Mouse (Mus musculus) C2C12 (cell line): ENCODE results near the gene Thsd7a. TPM values are rescaled to one million over a fixed set of nuclear protein-coding genes. Genes with fewer than 3 reads are reported as not detected.

Experiments used
- H3K27me3 ChIP-seq: one replicate; pipeline ENCODE4 v1.6.1; 2011; ENCODE audit not compliant: control insufficient read depth, insufficient read depth, insufficient read length
- H3K36me3 ChIP-seq: one replicate; pipeline ENCODE4 v1.6.1; 2011; ENCODE audit not compliant: control insufficient read depth, insufficient read depth
- H3K4me3 ChIP-seq: one replicate; pipeline ENCODE4 v1.5.1; 2011; ENCODE audit warnings: mild to moderate bottlenecking, control low read depth; ENCODE audit not compliant: poor library complexity, insufficient read depth, severe bottlenecking
- H3K79me2 ChIP-seq: one replicate; pipeline ENCODE4 v1.6.1; 2011; ENCODE audit not compliant: control insufficient read depth, insufficient read depth
- H3K79me3 ChIP-seq: one replicate; pipeline ENCODE4 v1.6.1; 2011; ENCODE audit warnings: low read depth, control low read depth
- H3ac ChIP-seq: one replicate; pipeline ENCODE3; 2011; ENCODE audit warnings: low read depth; ENCODE audit not compliant: control insufficient read depth, insufficient read length
- CEBPB ChIP-seq: IDR thresholded peaks from one replicate; pipeline ENCODE4 v1.6.1; 2011; ENCODE audit warnings: low read depth, mild to moderate bottlenecking, control low read depth, moderate library complexity
- CTCF ChIP-seq: IDR thresholded peaks from one replicate; pipeline ENCODE4 v1.5.1; 2011; ENCODE audit not compliant: control insufficient read depth, insufficient read depth, insufficient read length
- FOSL1 ChIP-seq: IDR thresholded peaks from one replicate; pipeline ENCODE4 v1.8.0; 2011; ENCODE audit warnings: mild to moderate bottlenecking, low read length; ENCODE audit not compliant: poor library complexity, insufficient read depth, severe bottlenecking
- MAX ChIP-seq: IDR thresholded peaks from one replicate; pipeline ENCODE4 v1.6.1; 2011; ENCODE audit warnings: mild to moderate bottlenecking, control low read depth
- MYOD1 ChIP-seq: IDR thresholded peaks from one replicate; pipeline ENCODE4 v1.6.1; 2011; ENCODE audit warnings: low read depth; ENCODE audit not compliant: control insufficient read depth, insufficient read length
- MYOG ChIP-seq: IDR thresholded peaks from one replicate; pipeline ENCODE4 v1.6.1; 2011; ENCODE audit not compliant: control insufficient read depth, insufficient read length; ENCODE audit errors: extremely low read depth
- USF1 ChIP-seq: IDR thresholded peaks from one replicate; pipeline ENCODE4 v1.6.1; 2011; ENCODE audit warnings: low read depth, mild to moderate bottlenecking, control low read depth, moderate library complexity
- polyA plus RNA-seq: library from polyadenylated mRNA; unstranded; fragments of >200 nt; fragmentation: generic; extraction: Trizol; gene quantifications from one replicate; pipeline ENCODE4 v1.2.1, GENCODE M21; 2012; ENCODE audit warnings: missing spikeins

Gene Thsd7a
- polyA plus RNA-seq, 1 experiment = 4.2 TPM

- Histone ChIP-seq H3K79me2 (no peaks in the 10 kb centered on the region), H3K4me3 (no peak overlapping the region), H3K79me3 (no peaks in the 10 kb centered on the region), H3ac (no peak overlapping the region), H3K27me3 (no peaks in the 10 kb centered on the region), H3K36me3 (no peaks in the 10 kb centered on the region)
- TF ChIP-seq FOSL1 (peak; percentile 77), USF1 (no peak), MYOD1 (no peak), MYOG (no peak)
Observed at GRCm38 (mm10) chr6:12358737-12359136, 390.5 kb downstream of the Thsd7a start.

- Histone ChIP-seq H3ac (no peak overlapping the region), H3K27me3 (no peaks in the 10 kb centered on the region), H3K79me2 (no peaks in the 10 kb centered on the region), H3K4me3 (no peak overlapping the region), H3K79me3 (no peaks in the 10 kb centered on the region), H3K36me3 (no peaks in the 10 kb centered on the region)
- TF ChIP-seq MYOG (no peak), MAX (no peak), CEBPB (no peak), MYOD1 (no peak), USF1 (no peak), FOSL1 (no peak)
Observed at GRCm38 (mm10) chr6:12353573-12353972, 395.6 kb downstream of the Thsd7a start.

GRCm38 (mm10) chr6:12352165-12352719, 397.0 kb downstream of the Thsd7a start:
- no peaks in the 10 kb centered on the region for H3K36me3 ChIP-seq
- TF ChIP-seq USF1 = no peak
- TF ChIP-seq FOSL1 = no peak
- TF ChIP-seq MYOD1 = no peak
- TF ChIP-seq MYOG = no peak
- TF ChIP-seq CTCF = no peak
- no peak for TF ChIP-seq MAX
- TF ChIP-seq CEBPB = no peak
- H3K79me3 ChIP-seq = no peaks in the 10 kb centered on the region
- no peak overlapping the region for H3ac ChIP-seq
- no peak overlapping the region for H3K4me3 ChIP-seq
- H3K27me3 ChIP-seq = no peaks in the 10 kb centered on the region
- no peaks in the 10 kb centered on the region for H3K79me2 ChIP-seq

- TF ChIP-seq FOSL1 (no peak), MYOG (no peak), USF1 (no peak), MAX (no peak), CEBPB (no peak), MYOD1 (no peak)
- no peaks in the 10 kb centered on the region for H3K36me3 ChIP-seq
- no peaks in the 10 kb centered on the region for H3K79me2 ChIP-seq
- no peak overlapping the region for H3K4me3 ChIP-seq
- H3ac ChIP-seq = no peak overlapping the region
- no peaks in the 10 kb centered on the region for H3K79me3 ChIP-seq
- no peaks in the 10 kb centered on the region for H3K27me3 ChIP-seq
Observed at GRCm38 (mm10) chr6:12350753-12351152, 398.5 kb downstream of the Thsd7a start.

- no peaks in the 10 kb centered on the region for H3K36me3 ChIP-seq
- H3K27me3 ChIP-seq = no peaks in the 10 kb centered on the region
- H3ac ChIP-seq = no peak overlapping the region
- TF ChIP-seq MYOG (no peak), USF1 (no peak), FOSL1 (no peak), CEBPB (no peak), CTCF (no peak), MYOD1 (no peak), MAX (no peak)
- no peaks in the 10 kb centered on the region for H3K79me2 ChIP-seq
- no peaks in the 10 kb centered on the region for H3K79me3 ChIP-seq
- H3K4me3 ChIP-seq = no peak overlapping the region
Observed at GRCm38 (mm10) chr6:12349105-12349759, 400.0 kb downstream of the Thsd7a start.

- H3K27me3 ChIP-seq = no peaks in the 10 kb centered on the region
- H3K79me2 ChIP-seq = no peaks in the 10 kb centered on the region
- no peaks in the 10 kb centered on the region for H3K79me3 ChIP-seq
- TF ChIP-seq MAX (no peak), MYOD1 (no peak), CTCF (no peak), MYOG (no peak), FOSL1 (no peak), CEBPB (no peak), USF1 (no peak)
- H3K36me3 ChIP-seq = no peaks in the 10 kb centered on the region
- H3ac ChIP-seq = no peak overlapping the region
- no peak overlapping the region for H3K4me3 ChIP-seq
Observed at GRCm38 (mm10) chr6:12348667-12349066, 400.5 kb downstream of the Thsd7a start.
